Mouse (Mus musculus): ENCODE measurements around the gene Trp53tg5.
A peak's percentile ranks its signal among the peaks of the same experiment; 100 is the strongest.

DNA sequence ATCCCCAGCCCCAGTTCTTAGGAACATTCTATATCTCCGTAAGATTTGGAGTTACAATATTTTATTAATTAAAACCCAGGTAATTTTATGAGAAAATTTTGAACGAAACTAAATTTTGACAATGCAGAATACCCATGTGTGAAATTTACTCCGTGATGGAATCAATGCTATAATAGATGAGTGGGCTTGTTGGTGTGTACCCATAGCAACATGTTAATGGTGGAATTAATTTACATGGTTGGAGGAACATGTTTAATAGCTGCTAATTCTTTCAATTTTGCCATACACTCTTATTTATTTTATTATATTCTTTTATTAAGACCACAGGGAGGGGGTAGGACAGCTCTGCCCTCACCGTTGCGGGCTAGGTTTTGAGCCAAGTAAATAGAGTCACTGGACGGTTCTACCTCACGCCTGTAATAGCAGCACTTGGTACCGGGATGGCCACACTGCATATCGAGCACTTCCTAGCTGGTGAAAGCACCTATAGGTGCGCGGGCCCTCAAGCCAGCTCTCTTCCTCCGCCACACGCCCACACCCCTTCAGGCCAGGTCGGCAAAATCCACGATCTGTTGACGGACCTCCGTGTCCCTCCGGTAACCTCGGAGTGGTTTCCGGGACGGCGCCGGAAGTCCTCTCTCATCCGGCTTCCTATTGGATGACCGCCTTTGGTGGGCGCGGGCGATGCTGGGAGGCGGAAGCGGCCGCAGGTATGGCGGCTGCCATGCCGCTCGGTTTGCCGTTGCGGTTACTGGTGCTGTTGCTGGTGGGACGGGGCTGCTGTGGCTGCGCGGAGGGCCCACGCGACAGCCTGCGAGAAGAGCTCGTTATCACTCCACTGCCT lies 23.5 kb upstream of the Trp53tg5 start, which contains the start of gene Pigt:
- TF ChIP-seq CTCF (IDR thresholded peaks at IDR 0.05; ENCODE audit: extremely low read depth, insufficient read depth, insufficient read length, insufficient replicate concordance) (no peak), POLR2A (IDR thresholded peaks at IDR 0.05; ENCODE audit: low read depth, low read length) (peak; percentile 88)

Measured in spleen, adult 2 months (tissue).